Mouse (Mus musculus) kidney, postnatal 14 days (tissue): ENCODE results near the gene Med13l.

Experiments used
- DNase-seq: peaks from one replicate; pipeline ENCODE4 v3.0.0; 2022; ENCODE audit warnings: mixed read lengths

The Med13l gene

GRCm38 (mm10) chr5:118702674-118703073, 142.2 kb downstream of the Med13l start:
- no peak for DNase-seq

GRCm38 (mm10) chr5:118704148-118704547, 143.7 kb downstream of the Med13l start:
- DNase-seq = no peak

- no peak for DNase-seq
Observed at GRCm38 (mm10) chr5:118704960-118705359, 144.5 kb downstream of the Med13l start.

- no peak for DNase-seq
Observed at GRCm38 (mm10) chr5:118706009-118706408, 145.5 kb downstream of the Med13l start.

GRCm38 (mm10) chr5:118706414-118706813, 145.9 kb downstream of the Med13l start:
- DNase-seq = no peak

GRCm38 (mm10) chr5:118707501-118707900, 147.0 kb downstream of the Med13l start:
- DNase-seq = no peak

GRCm38 (mm10) chr5:118708215-118708949, 147.9 kb downstream of the Med13l start:
- peak; percentile 74 for DNase-seq

GRCm38 (mm10) chr5:118709847-118710251, 149.4 kb downstream of the Med13l start:
- peak; percentile 40 for DNase-seq

GRCm38 (mm10) chr5:118715518-118715917, 155.0 kb downstream of the Med13l start:
- DNase-seq = no peak

- no peak for DNase-seq
Observed at GRCm38 (mm10) chr5:118716295-118717271, 156.1 kb downstream of the Med13l start.

GRCm38 (mm10) chr5:118717456-118717855, 157.0 kb downstream of the Med13l start:
- no peak for DNase-seq

GRCm38 (mm10) chr5:118718070-118718469, 157.6 kb downstream of the Med13l start:
- no peak for DNase-seq

GRCm38 (mm10) chr5:118721416-118721815, 160.9 kb downstream of the Med13l start:
- no peak for DNase-seq

- no peak for DNase-seq
Observed at GRCm38 (mm10) chr5:118721848-118722247, 161.4 kb downstream of the Med13l start.

- DNase-seq = no peak
Observed at GRCm38 (mm10) chr5:118722456-118722855, 162.0 kb downstream of the Med13l start.

GRCm38 (mm10) chr5:118725425-118725824, 164.9 kb downstream of the Med13l start:
- DNase-seq = no peak

- peak; percentile 31 for DNase-seq
Observed at GRCm38 (mm10) chr5:118725886-118726505, 165.5 kb downstream of the Med13l start.

- no peak for DNase-seq
Observed at GRCm38 (mm10) chr5:118727336-118727735, 166.9 kb downstream of the Med13l start.

GRCm38 (mm10) chr5:118732221-118732620, 171.7 kb downstream of the Med13l start:
- DNase-seq = no peak

GRCm38 (mm10) chr5:118732651-118733050, 172.2 kb downstream of the Med13l start:
- DNase-seq = no peak

- no peak for DNase-seq
Observed at GRCm38 (mm10) chr5:118733566-118733965, 173.1 kb downstream of the Med13l start.

- no peak for DNase-seq
Observed at GRCm38 (mm10) chr5:118734455-118734854, 174.0 kb downstream of the Med13l start.

- DNase-seq = no peak
Observed at GRCm38 (mm10) chr5:118735738-118736137, 175.3 kb downstream of the Med13l start.
